Mouse (Mus musculus) liver, embryonic 14.5 days (tissue): ENCODE measurements around the gene Man2b2. TPM values are rescaled to one million over a fixed set of nuclear protein-coding genes. Genes with fewer than 3 reads are reported as not detected.

ENCODE experiments used
- ATAC-seq: fragments of 200-750 bp; cut with Nextera tagmentation; 2 replicates; pipeline ENCODE4 v1.8.0; 2017; ENCODE audit warnings: moderate number of reproducible peaks, mild to moderate bottlenecking, moderate library complexity; ENCODE audit not compliant: insufficient read depth
- DNase-seq, 3 experiments: peaks; one replicate each; pipeline ENCODE4 v3.0.0-alpha.2; 2012 to 2013; ENCODE audit warnings: low read depth in 3 of 3, low spot score in 3 of 3
- H3K27ac ChIP-seq: fragments of 300-500 bp; sonication (generic); 2 replicates; pipeline ENCODE4 v1.5.1; 2014; ENCODE audit warnings: moderate library complexity, mild to moderate bottlenecking, control low read depth, inconsistent platforms
- H3K27me3 ChIP-seq: fragments of 300-500 bp; sonication (generic); 2 replicates; pipeline ENCODE4 v1.6.1; 2014; ENCODE audit warnings: mild to moderate bottlenecking, low read length, moderate library complexity; ENCODE audit not compliant: control insufficient read depth, insufficient read depth
- H3K36me3 ChIP-seq: fragments of 300-500 bp; sonication (generic); replicated peaks from 2 replicates; pipeline ENCODE4 v1.6.1; 2014; ENCODE audit warnings: low read depth; ENCODE audit not compliant: control insufficient read depth, insufficient read depth
- H3K4me1 ChIP-seq, 2 experiments: fragments of 200-500 bp in 1 of 2; fragments of 300-500 bp in 1 of 2; sonication (generic) in 1 of 2; replicated peaks; 2 replicates each; pipeline ENCODE4 v1.6.1; 2012 to 2014; ENCODE audit warnings: antibody characterized with exemption in 1 of 2, inconsistent platforms in 1 of 2, low read length in 1 of 2; ENCODE audit not compliant: control insufficient read depth in 2 of 2, insufficient read depth in 2 of 2
- H3K4me2 ChIP-seq: fragments of 300-500 bp; sonication (generic); 2 replicates; pipeline ENCODE4 v1.6.1; 2014; ENCODE audit warnings: low read depth, mild to moderate bottlenecking, control low read depth, moderate library complexity
- H3K4me3 ChIP-seq, 2 experiments: fragments of 200-500 bp in 1 of 2; fragments of 300-500 bp in 1 of 2; sonication (generic) in 1 of 2; 2 replicates each; pipeline ENCODE4 v1.5.1; 2012 to 2014; ENCODE audit warnings: low read depth in 2 of 2, low read length in 2 of 2, mild to moderate bottlenecking in 2 of 2, control low read depth in 1 of 2, inconsistent platforms in 1 of 2, moderate library complexity in 1 of 2; ENCODE audit not compliant: insufficient read depth in 1 of 2
- H3K9ac ChIP-seq: fragments of 300-500 bp; sonication (generic); replicated peaks from 2 replicates; pipeline ENCODE4 v1.6.1; 2014; ENCODE audit warnings: mild to moderate bottlenecking, control low read depth, moderate library complexity
- H3K9me3 ChIP-seq: fragments of 300-500 bp; sonication (generic); 2 replicates; pipeline ENCODE4 v1.6.1; 2016; ENCODE audit warnings: low read length, mixed read lengths; ENCODE audit not compliant: control insufficient read depth
- CTCF ChIP-seq: IDR thresholded peaks from 2 replicates; pipeline ENCODE4 v1.5.1; 2016; ENCODE audit warnings: antibody characterized with exemption, low read depth, control low read depth
- EP300 ChIP-seq: IDR thresholded peaks from 2 replicates; pipeline ENCODE4 v1.6.1; 2016; ENCODE audit warnings: antibody characterized with exemption, low read depth
- WGBS: fragments of 180-500 bp; shearing (Covaris S2); extraction: QIAGEN DNeasy Blood & Tissue Kit; methylation state at CpG from one replicate; pipeline ENCODE4 v1.1.7; 2014; ENCODE audit not compliant: insufficient replicate concordance; 5-methylcytosine and 5-hydroxymethylcytosine counted together
- polyA plus RNA-seq, 2 experiments: library from polyadenylated mRNA; depleted of rRNA in 1 of 2; stranded (reverse) in 1 of 2; unstranded in 1 of 2; fragments of >200 nt; fragmentation: Nextera tagmentation in 1 of 2; extraction: Ambion mirVana in 1 of 2; gene quantifications; 2 replicates each; pipeline versions ENCODE4 v1.2.1 to v1.2.3; 2012 to 2014

Gene Man2b2
- polyA plus RNA-seq, 2 experiments: 10.4 to 11.5 TPM

- Histone ChIP-seq H3K27ac (no peak overlapping the region), H3K9ac (no peak overlapping the region), H3K4me3 (no peak overlapping the region), H3K27me3 (no peaks in the 10 kb centered on the region), H3K9me3 (no peaks in the 10 kb centered on the region), H3K36me3 (no peaks in the 10 kb centered on the region), H3K4me2 (no peak overlapping the region), H3K4me1 (no peaks in the 10 kb centered on the region)
- no peak for ATAC-seq
- peak; percentile 91 for TF ChIP-seq CTCF
- TF ChIP-seq EP300: no peak
- DNase-seq: peak; percentile 26 to 37 (median 35)
- WGBS: 1% methylated on average over 6 of the region's 6 CpGs
Observed at GRCm38 (mm10) chr5:36835933-36836332, 5.5 kb upstream of the Man2b2 start.

GRCm38 (mm10) chr5:36831272-36831671 is 819 bp upstream of the Man2b2 start:
- Histone ChIP-seq H3K36me3 (no peaks in the 10 kb centered on the region; the same call in 1 of the 2 replicates), H3K4me3 (no peak overlapping the region), H3K9ac (no peak overlapping the region), H3K4me2 (no peak overlapping the region), H3K4me1 (peaks cover 0 to 6% of the 10 kb centered on the region in 2 experiments; a peak in 2 of 4 replicates), H3K9me3 (no peaks in the 10 kb centered on the region), H3K27ac (no peak overlapping the region), H3K27me3 (no peaks in the 10 kb centered on the region)
- DNase-seq: no peak
- TF ChIP-seq CTCF (no peak), EP300 (no peak)
- 50% methylated on average over 7 of the region's 7 CpGs for WGBS
- ATAC-seq: no peak

GRCm38 (mm10) chr5:36829098-36829497 is 1.4 kb downstream of the Man2b2 start:
- H3K9me3 ChIP-seq: no peaks in the 10 kb centered on the region
- no peaks in the 10 kb centered on the region for H3K27me3 ChIP-seq
- no peak for DNase-seq
- H3K4me2 ChIP-seq: no peak overlapping the region; the same call in 1 of the 2 replicates
- H3K9ac ChIP-seq: no peak overlapping the region
- 67% methylated on average over 4 of the region's 4 CpGs for WGBS
- no peak for TF ChIP-seq EP300
- TF ChIP-seq CTCF: 0 out of 2 replicates have a peak, but pooled peaks have one; percentile 15
- no peak for ATAC-seq
- no peak overlapping the region for H3K27ac ChIP-seq
- no peaks in the 10 kb centered on the region; the same call in 1 of the 2 replicates for H3K36me3 ChIP-seq
- no peak overlapping the region for H3K4me3 ChIP-seq
- peaks cover 0 to 6% of the 10 kb centered on the region in 2 experiments; a peak in 2 of 4 replicates for H3K4me1 ChIP-seq

GRCm38 (mm10) chr5:36822907-36823306 is 7.5 kb downstream of the Man2b2 start:
- DNase-seq (no peak), ATAC-seq (no peak)
- H3K9me3 ChIP-seq: no peaks in the 10 kb centered on the region
- H3K27ac ChIP-seq: no peak overlapping the region
- no peaks in the 10 kb centered on the region for H3K4me1 ChIP-seq
- H3K27me3 ChIP-seq: no peaks in the 10 kb centered on the region
- no peak for TF ChIP-seq CTCF
- TF ChIP-seq EP300: no peak
- 86% methylated on average over 4 of the region's 4 CpGs for WGBS
- no peak overlapping the region for H3K9ac ChIP-seq
- no peaks in the 10 kb centered on the region; the same call in 1 of the 2 replicates for H3K36me3 ChIP-seq
- no peak overlapping the region for H3K4me2 ChIP-seq
- H3K4me3 ChIP-seq: no peak overlapping the region

- WGBS: 38% methylated on average over 6 of the region's 6 CpGs
- ATAC-seq: no peak
Observed at GRCm38 (mm10) chr5:36820142-36820541, 10.3 kb downstream of the Man2b2 start.

More at GRCm38 (mm10) chr5:36820142-36820541, 10.3 kb downstream of the Man2b2 start:
- H3K27ac ChIP-seq: no peak overlapping the region
- H3K4me1 ChIP-seq: no peaks in the 10 kb centered on the region
- H3K36me3 ChIP-seq: no peaks in the 10 kb centered on the region; the same call in 1 of the 2 replicates
- H3K4me3 ChIP-seq: no peak overlapping the region
- H3K4me2 ChIP-seq: no peak overlapping the region
- DNase-seq: no peak
- H3K9me3 ChIP-seq: no peaks in the 10 kb centered on the region
- no peak overlapping the region for H3K9ac ChIP-seq
- H3K27me3 ChIP-seq: no peaks in the 10 kb centered on the region
- TF ChIP-seq EP300 (no peak), CTCF (peak; percentile 97)
